Mouse (Mus musculus) lung, adult 2 months (tissue): ENCODE data around the gene Uroc1.

Experiments
- CTCF ChIP-seq: fragments of 200-500 bp; IDR thresholded peaks from 2 replicates; pipeline ENCODE4 v1.5.1; 2011; ENCODE audit warnings: mild to moderate bottlenecking, low read length, control low read depth; ENCODE audit not compliant: insufficient read depth
- POLR2A ChIP-seq: fragments of 200-500 bp; IDR thresholded peaks from 2 replicates; pipeline ENCODE4 v1.6.1; 2011; ENCODE audit warnings: low read depth, mild to moderate bottlenecking, control low read depth, low read length, borderline replicate concordance; ENCODE audit errors: extremely low read depth

GRCm38 (mm10) chr6:90321811-90322210 lies 11.3 kb upstream of the Uroc1 start:
- TF ChIP-seq CTCF = no peak
- no peak for TF ChIP-seq POLR2A
